Mouse (Mus musculus) C2C12 (cell line): Measurements from ENCODE around the gene Msln.

Experiments
- CTCF ChIP-seq: IDR thresholded peaks from one replicate; pipeline ENCODE4 v1.5.1; 2011; ENCODE audit not compliant: control insufficient read depth, insufficient read depth, insufficient read length
- USF1 ChIP-seq: IDR thresholded peaks from one replicate; pipeline ENCODE4 v1.6.1; 2011; ENCODE audit warnings: low read depth, mild to moderate bottlenecking, control low read depth, moderate library complexity

DNA sequence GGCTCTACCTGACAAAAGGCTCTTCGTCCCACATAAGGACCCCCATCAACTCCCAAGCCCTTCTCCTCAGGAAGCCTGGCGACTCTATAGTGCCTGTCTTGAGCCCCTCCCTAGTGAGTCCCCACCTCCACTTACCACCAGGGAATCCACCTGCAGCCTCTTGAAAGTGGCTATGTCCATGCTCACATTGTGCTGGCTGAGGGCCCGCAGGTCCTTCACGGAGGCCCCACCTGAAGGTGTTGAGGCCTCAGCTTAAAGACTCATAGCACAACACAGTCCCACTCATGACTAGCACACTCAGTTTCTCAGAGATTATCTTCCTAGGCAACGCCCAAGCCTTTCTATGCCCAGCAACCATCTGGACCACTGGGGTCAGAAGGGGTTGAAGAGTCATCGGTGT lies 4.9 kb downstream of the Msln start:
- TF ChIP-seq CTCF (no peak), USF1 (no peak)
